Mouse (Mus musculus): ENCODE results near the gene Gcnt3. TPM values are rescaled to one million over a fixed set of nuclear protein-coding genes. Genes with fewer than 3 reads are reported as not detected.
A peak's percentile ranks its signal among the peaks of the same experiment; 100 is the strongest.

Gcnt3 gene
- polyA plus RNA-seq, 1 experiment from 2014 or later = 0.23 TPM

- no peak overlapping the region for H3K9ac ChIP-seq
- no peak for ATAC-seq (ENCODE audit: insufficient number of reproducible peaks, low FRiP score, low TSS enrichment, low read depth)
- H3K4me3 ChIP-seq (replicated peaks) = no peak overlapping the region
- no peaks in the 10 kb centered on the region for H3K4me1 ChIP-seq
- no peak overlapping the region for H3K4me2 ChIP-seq (replicated peaks)
- peaks cover 77% of the 10 kb centered on the region for H3K36me3 ChIP-seq
- H3K27ac ChIP-seq (replicated peaks) = no peak overlapping the region
- H3K27me3 ChIP-seq = no peaks in the 10 kb centered on the region
- H3K9me3 ChIP-seq (replicated peaks) = no peaks in the 10 kb centered on the region
- 96% methylated on average over 1 of the region's 1 CpGs for WGBS
These were observed 38.6 kb downstream of the Gcnt3 start for GRCm38 (mm10) chr9:69999318-69999717.

- Histone ChIP-seq H3K9me3 (replicated peaks) (no peaks in the 10 kb centered on the region), H3K4me2 (replicated peaks) (no peak overlapping the region), H3K27me3 (no peaks in the 10 kb centered on the region), H3K27ac (replicated peaks) (no peak overlapping the region), H3K36me3 (peaks cover 41% of the 10 kb centered on the region), H3K4me3 (replicated peaks) (no peak overlapping the region), H3K9ac (no peak overlapping the region), H3K4me1 (peaks cover 17% of the 10 kb centered on the region)
- no peak for ATAC-seq (ENCODE audit: insufficient number of reproducible peaks, low FRiP score, low TSS enrichment, low read depth)
- 83% methylated on average over 5 of the region's 5 CpGs for WGBS
These were observed 43.3 kb downstream of the Gcnt3 start for GRCm38 (mm10) chr9:69994547-69994946.

- ATAC-seq (ENCODE audit: insufficient number of reproducible peaks, low FRiP score, low TSS enrichment, low read depth) = no peak
- WGBS = 76% methylated on average over 1 of the region's 1 CpGs
- H3K4me2 ChIP-seq (replicated peaks) = no peak overlapping the region
These were observed 44.4 kb downstream of the Gcnt3 start for GRCm38 (mm10) chr9:69993479-69993878.

GRCm38 (mm10) chr9:69992841-69993277 is 45.0 kb downstream of the Gcnt3 start:
- H3K4me3 ChIP-seq (replicated peaks) = no peak overlapping the region
- 74% methylated on average over 5 of the region's 5 CpGs for WGBS
- H3K4me1 ChIP-seq = peaks cover 22% of the 10 kb centered on the region
- no peaks in the 10 kb centered on the region for H3K9me3 ChIP-seq (replicated peaks)
- H3K27me3 ChIP-seq = no peaks in the 10 kb centered on the region
- peaks cover 25% of the 10 kb centered on the region; the same call in 1 of the 2 replicates for H3K36me3 ChIP-seq
- H3K27ac ChIP-seq (replicated peaks) = no peak overlapping the region
- no peak for ATAC-seq (ENCODE audit: insufficient number of reproducible peaks, low FRiP score, low TSS enrichment, low read depth)
- H3K9ac ChIP-seq = no peak overlapping the region
- no peak overlapping the region for H3K4me2 ChIP-seq (replicated peaks)

More at GRCm38 (mm10) chr9:69993479-69993878, 44.4 kb downstream of the Gcnt3 start:
- H3K27ac ChIP-seq (replicated peaks) = no peak overlapping the region
- H3K9me3 ChIP-seq (replicated peaks) = no peaks in the 10 kb centered on the region
- peaks cover 30% of the 10 kb centered on the region for H3K36me3 ChIP-seq
- H3K9ac ChIP-seq = no peak overlapping the region
- H3K4me3 ChIP-seq (replicated peaks) = no peak overlapping the region
- H3K4me1 ChIP-seq = peaks cover 21% of the 10 kb centered on the region
- H3K27me3 ChIP-seq = no peaks in the 10 kb centered on the region

- ATAC-seq (ENCODE audit: insufficient number of reproducible peaks, low FRiP score, low TSS enrichment, low read depth) = no peak
- H3K27me3 ChIP-seq = no peaks in the 10 kb centered on the region
- no peak overlapping the region for H3K9ac ChIP-seq
- H3K36me3 ChIP-seq = peaks cover 9% of the 10 kb centered on the region; the same call in 1 of the 2 replicates
- WGBS = 7% methylated on average over 5 of the region's 5 CpGs
- H3K4me3 ChIP-seq (replicated peaks) = peak overlapping the region; percentile 72
- peaks cover 22% of the 10 kb centered on the region for H3K4me1 ChIP-seq
- no peaks in the 10 kb centered on the region for H3K9me3 ChIP-seq (replicated peaks)
- H3K4me2 ChIP-seq (replicated peaks) = peak overlapping the region; percentile 58
- no peak overlapping the region for H3K27ac ChIP-seq (replicated peaks)
These were observed 47.5 kb downstream of the Gcnt3 start for GRCm38 (mm10) chr9:69990346-69990745.

- Histone ChIP-seq H3K9ac (peak within 1 kb of the TSS; percentile 96), H3K9me3 (replicated peaks) (no peaks in the 10 kb centered on the region), H3K27me3 (no peaks in the 10 kb centered on the region), H3K4me1 (peaks cover 22% of the 10 kb centered on the region), H3K36me3 (peaks cover 5% of the 10 kb centered on the region; the same call in 1 of the 2 replicates), H3K4me3 (replicated peaks) (peak within 1 kb of the TSS; percentile 72), H3K27ac (replicated peaks) (peak within 1 kb of the TSS; percentile 95), H3K4me2 (replicated peaks) (peak within 1 kb of the TSS; percentile 58)
- 0% methylated on average over 76 of the region's 76 CpGs for WGBS
- peak; percentile 91 for ATAC-seq (ENCODE audit: insufficient number of reproducible peaks, low FRiP score, low TSS enrichment, low read depth)
These were observed 48.4 kb downstream of the Gcnt3 start, which contains the start of gene Bnip2 for GRCm38 (mm10) chr9:69989303-69990121. Gene Bnip2 (plus strand): TSS chr9:69989466.

GRCm38 (mm10) chr9:69988706-69989302 is 49.1 kb downstream of the Gcnt3 start:
- Histone ChIP-seq H3K27ac (replicated peaks) (peak overlapping the region; percentile 95), H3K4me2 (replicated peaks) (peak overlapping the region; percentile 58), H3K4me1 (peaks cover 22% of the 10 kb centered on the region), H3K9ac (peak overlapping the region; percentile 96), H3K4me3 (replicated peaks) (peak overlapping the region; percentile 72), H3K27me3 (no peaks in the 10 kb centered on the region), H3K36me3 (peaks cover 5% of the 10 kb centered on the region; the same call in 1 of the 2 replicates), H3K9me3 (replicated peaks) (no peaks in the 10 kb centered on the region)
- ATAC-seq (ENCODE audit: insufficient number of reproducible peaks, low FRiP score, low TSS enrichment, low read depth) = peak; percentile 21
- WGBS = 29% methylated on average over 16 of the region's 16 CpGs

GRCm38 (mm10) chr9:69987579-69987978 is 50.3 kb downstream of the Gcnt3 start:
- H3K4me1 ChIP-seq = peaks cover 22% of the 10 kb centered on the region
- H3K27me3 ChIP-seq = no peaks in the 10 kb centered on the region
- H3K9ac ChIP-seq = no peak overlapping the region
- WGBS = under 1% methylated on average over 3 of the region's 3 CpGs
- no peak for ATAC-seq (ENCODE audit: insufficient number of reproducible peaks, low FRiP score, low TSS enrichment, low read depth)
- H3K36me3 ChIP-seq = peaks cover 5% of the 10 kb centered on the region; the same call in 1 of the 2 replicates
- H3K27ac ChIP-seq (replicated peaks) = no peak overlapping the region
- no peak overlapping the region for H3K4me2 ChIP-seq (replicated peaks)
- no peak overlapping the region for H3K4me3 ChIP-seq (replicated peaks)
- H3K9me3 ChIP-seq (replicated peaks) = no peaks in the 10 kb centered on the region

- no peaks in the 10 kb centered on the region for H3K36me3 ChIP-seq
- ATAC-seq (ENCODE audit: insufficient number of reproducible peaks, low FRiP score, low TSS enrichment, low read depth) = no peak
- peaks cover 16% of the 10 kb centered on the region for H3K4me1 ChIP-seq
- WGBS = 76% methylated on average over 5 of the region's 5 CpGs
- no peaks in the 10 kb centered on the region for H3K9me3 ChIP-seq (replicated peaks)
- no peaks in the 10 kb centered on the region for H3K27me3 ChIP-seq
- H3K9ac ChIP-seq = no peak overlapping the region
- H3K4me3 ChIP-seq (replicated peaks) = no peak overlapping the region
- no peak overlapping the region for H3K4me2 ChIP-seq (replicated peaks)
- H3K27ac ChIP-seq (replicated peaks) = no peak overlapping the region
These were observed 51.3 kb downstream of the Gcnt3 start for GRCm38 (mm10) chr9:69986571-69986970.

GRCm38 (mm10) chr9:69986063-69986462 is 51.8 kb downstream of the Gcnt3 start:
- peaks cover 12% of the 10 kb centered on the region for H3K4me1 ChIP-seq
- H3K36me3 ChIP-seq = no peaks in the 10 kb centered on the region
- H3K9ac ChIP-seq = no peak overlapping the region
- H3K4me2 ChIP-seq (replicated peaks) = no peak overlapping the region
- H3K27ac ChIP-seq (replicated peaks) = no peak overlapping the region
- WGBS = 75% methylated on average over 10 of the region's 10 CpGs
- H3K27me3 ChIP-seq = no peaks in the 10 kb centered on the region
- H3K4me3 ChIP-seq (replicated peaks) = no peak overlapping the region
- ATAC-seq (ENCODE audit: insufficient number of reproducible peaks, low FRiP score, low TSS enrichment, low read depth) = no peak
- no peaks in the 10 kb centered on the region for H3K9me3 ChIP-seq (replicated peaks)

- WGBS = 76% methylated on average over 1 of the region's 1 CpGs
- Histone ChIP-seq H3K27ac (replicated peaks) (no peak overlapping the region), H3K9me3 (replicated peaks) (no peaks in the 10 kb centered on the region)
These were observed 52.4 kb downstream of the Gcnt3 start for GRCm38 (mm10) chr9:69985526-69985925.

More at GRCm38 (mm10) chr9:69985526-69985925, 52.4 kb downstream of the Gcnt3 start:
- no peak overlapping the region for H3K9ac ChIP-seq
- no peak overlapping the region for H3K4me3 ChIP-seq (replicated peaks)
- no peaks in the 10 kb centered on the region for H3K27me3 ChIP-seq
- no peaks in the 10 kb centered on the region for H3K36me3 ChIP-seq
- H3K4me1 ChIP-seq = peaks cover 7% of the 10 kb centered on the region
- no peak for ATAC-seq (ENCODE audit: insufficient number of reproducible peaks, low FRiP score, low TSS enrichment, low read depth)
- H3K4me2 ChIP-seq (replicated peaks) = no peak overlapping the region

Data from embryonic facial prominence, embryonic 15.5 days (tissue).